Mouse (Mus musculus) megakaryocyte, embryonic 14.5 days (primary cell): ENCODE measurements around the gene Gjb4.

Experiments used
- FLI1 ChIP-seq: IDR thresholded peaks from 2 replicates; pipeline ENCODE4 v1.6.1; 2012; ENCODE audit warnings: low read length, inconsistent platforms, mixed read lengths
- GATA1 ChIP-seq: IDR thresholded peaks from 3 replicates; pipeline ENCODE4 v1.6.1; 2012; ENCODE audit warnings: mixed read lengths, low read length, inconsistent platforms, borderline replicate concordance

- no peak for TF ChIP-seq GATA1
- TF ChIP-seq FLI1: no peak
These were observed 42.3 kb downstream of the Gjb4 start for GRCm38 (mm10) chr4:127311561-127311960.
